Mouse (Mus musculus): ENCODE results near the gene Chordc1. TPM values are rescaled to one million over a fixed set of nuclear protein-coding genes. Genes with fewer than 3 reads are reported as not detected.

The Chordc1 gene
- 1 to 10 TPM in 1 of 2 experiments, under 1 TPM in 1; 0.66 to 5.6 TPM for polyA plus RNA-seq (2012; fragmentation: generic; extraction: Trizol)

DNA sequence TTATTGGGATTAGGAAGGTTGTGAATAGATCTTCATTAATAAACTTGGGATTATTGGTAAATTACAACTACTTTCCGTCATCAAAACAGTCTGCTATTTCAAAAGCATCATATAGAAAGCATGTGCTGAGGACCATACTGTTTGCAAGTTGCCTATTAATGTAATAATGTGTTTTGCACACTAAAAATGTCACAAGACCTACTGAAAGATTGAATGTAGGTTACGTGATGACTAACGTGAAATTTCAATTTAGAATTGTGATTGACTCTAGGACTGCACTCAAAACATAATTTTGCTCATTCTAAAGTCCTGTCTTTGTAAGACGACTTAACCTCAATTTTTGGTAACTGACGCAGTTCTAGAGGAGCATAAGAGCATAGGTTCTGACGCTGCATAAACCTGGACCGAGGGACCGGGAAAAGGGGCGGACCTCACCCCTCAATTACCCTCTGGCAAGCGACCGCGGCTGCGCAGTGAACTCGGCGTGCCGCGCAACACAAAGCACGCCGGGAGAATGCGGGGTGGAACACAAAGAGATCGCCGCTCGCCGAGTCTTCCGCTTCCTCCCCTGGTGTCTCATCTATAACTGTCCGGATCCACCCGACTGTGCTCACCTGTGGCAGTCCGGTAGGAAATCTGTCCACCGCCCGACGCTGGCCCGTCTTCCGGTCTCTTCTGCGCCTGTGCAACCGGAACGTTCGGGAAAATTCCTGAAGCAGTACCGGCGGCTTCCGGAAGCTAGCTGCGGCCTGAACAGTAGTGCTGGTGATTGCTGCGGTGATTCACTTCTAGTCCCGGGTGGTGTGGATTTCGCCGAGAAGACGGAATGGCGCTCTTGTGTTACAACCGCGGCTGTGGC, at the start of gene Chordc1:
Gene Chordc1, plus strand, starts transcription at position 555 of the 859 bp plus-strand sequence.

Other genes starting within 250 kb of the Chordc1 start
- gene Naalad2, start 110.9 kb downstream of the Chordc1 start, polyA plus RNA-seq (2012; fragmentation: generic; extraction: Trizol), result 1 to 10 TPM in 1 of 2 experiments, under 1 TPM in 1; 0.12 to 5.3 TPM
- not detected for gene Ubtfl1, start 112.3 kb downstream of the Chordc1 start, polyA plus RNA-seq (2012; fragmentation: generic; extraction: Trizol)
- not detected for gene Mbd3l2, start 138.5 kb downstream of the Chordc1 start, polyA plus RNA-seq (2012; fragmentation: generic; extraction: Trizol)
- under 1 TPM; 0.01 to 0.24 TPM for gene Zfp558, start 186.1 kb downstream of the Chordc1 start, polyA plus RNA-seq (2012; fragmentation: generic; extraction: Trizol)
- not detected for gene Mbd3l1, start 186.2 kb downstream of the Chordc1 start, polyA plus RNA-seq (2012; fragmentation: generic; extraction: Trizol)